Mouse (Mus musculus) forebrain, embryonic 13.5 days (tissue): ENCODE data around the gene Arfip2. TPM values are rescaled to one million over a fixed set of nuclear protein-coding genes. Genes with fewer than 3 reads are reported as not detected.

Source experiments
- ATAC-seq: fragments of 200-750 bp; cut with Nextera tagmentation; 2 replicates; pipeline ENCODE4 v1.8.0; 2017
- H3K27ac ChIP-seq: fragments of 300-500 bp; sonication (generic); 2 replicates; pipeline ENCODE4 v1.5.1; 2015; ENCODE audit warnings: inconsistent platforms, mild to moderate bottlenecking, moderate library complexity
- H3K27me3 ChIP-seq: fragments of 300-500 bp; sonication (generic); 2 replicates; pipeline ENCODE4 v1.6.1; 2015; ENCODE audit warnings: mild to moderate bottlenecking, inconsistent platforms
- H3K36me3 ChIP-seq: fragments of 300-500 bp; sonication (generic); 2 replicates; pipeline ENCODE4 v1.6.1; 2015; ENCODE audit warnings: mild to moderate bottlenecking, inconsistent platforms; ENCODE audit not compliant: poor library complexity, severe bottlenecking
- H3K4me1 ChIP-seq: fragments of 300-500 bp; sonication (generic); 2 replicates; pipeline ENCODE4 v1.6.1; 2015; ENCODE audit warnings: inconsistent platforms
- H3K4me2 ChIP-seq: fragments of 300-500 bp; sonication (generic); 2 replicates; pipeline ENCODE4 v1.6.1; 2015; ENCODE audit warnings: inconsistent platforms, mild to moderate bottlenecking, moderate library complexity
- H3K4me3 ChIP-seq: fragments of 300-500 bp; sonication (generic); 2 replicates; pipeline ENCODE4 v1.5.1; 2015; ENCODE audit warnings: mild to moderate bottlenecking, inconsistent platforms
- H3K9ac ChIP-seq: fragments of 300-500 bp; sonication (generic); 2 replicates; pipeline ENCODE4 v1.6.1; 2015; ENCODE audit warnings: mild to moderate bottlenecking, inconsistent platforms
- H3K9me3 ChIP-seq: fragments of 300-500 bp; sonication (generic); replicated peaks from 2 replicates; pipeline ENCODE4 v1.6.1; 2016; ENCODE audit warnings: inconsistent platforms
- WGBS: fragments of 180-500 bp; shearing (Covaris S2); methylation state at CpG from one replicate; pipeline ENCODE4 v1.1.7; 2015; 5-methylcytosine and 5-hydroxymethylcytosine counted together
- polyA plus RNA-seq: library from polyadenylated mRNA; unstranded; fragments of >200 nt; fragmentation: Nextera tagmentation; extraction: Ambion mirVana; gene quantifications from 2 replicates; pipeline ENCODE4 v1.2.1, GENCODE M21; 2015

Gene Arfip2
- polyA plus RNA-seq, 1 experiment from 2014 or later = 76.4 TPM

GRCm38 (mm10) chr7:105608467-105608866 lies 31.7 kb downstream of the Arfip2 start:
- Histone ChIP-seq H3K4me1 (no peaks in the 10 kb centered on the region), H3K4me2 (no peak overlapping the region), H3K9me3 (0 out of 2 replicates have a peak, but pooled peaks cover 5% of the 10 kb centered on the region), H3K27ac (no peak overlapping the region), H3K9ac (no peak overlapping the region), H3K36me3 (peaks cover 42% of the 10 kb centered on the region), H3K27me3 (no peaks in the 10 kb centered on the region), H3K4me3 (no peak overlapping the region)
- ATAC-seq = no peak
- 90% methylated on average over 3 of the region's 3 CpGs for WGBS

GRCm38 (mm10) chr7:105602860-105603623 lies 37.2 kb downstream of the Arfip2 start:
- H3K27me3 ChIP-seq = no peaks in the 10 kb centered on the region
- whole genome bisulfite sequencing = 32% methylated on average over 9 of the region's 9 CpGs

GRCm38 (mm10) chr7:105590097-105590496 lies 50.1 kb downstream of the Arfip2 start:
- no peak overlapping the region for H3K9ac ChIP-seq
- H3K9me3 ChIP-seq = no peaks in the 10 kb centered on the region
- H3K27ac ChIP-seq = no peak overlapping the region
- no peak overlapping the region for H3K4me3 ChIP-seq
- no peaks in the 10 kb centered on the region for H3K4me1 ChIP-seq
- no peak overlapping the region for H3K4me2 ChIP-seq
- WGBS = 13% methylated on average over 7 of the region's 7 CpGs
- no peaks in the 10 kb centered on the region for H3K36me3 ChIP-seq
- no peak for ATAC-seq
- H3K27me3 ChIP-seq = no peaks in the 10 kb centered on the region

More at GRCm38 (mm10) chr7:105602860-105603623, 37.2 kb downstream of the Arfip2 start:
- Histone ChIP-seq H3K4me1 (no peaks in the 10 kb centered on the region), H3K4me2 (no peak overlapping the region), H3K27ac (no peak overlapping the region), H3K36me3 (no peaks in the 10 kb centered on the region), H3K4me3 (no peak overlapping the region), H3K9ac (no peak overlapping the region), H3K9me3 (0 out of 2 replicates have a peak, but pooled peaks cover 5% of the 10 kb centered on the region)
- peak; percentile 70 for ATAC-seq

GRCm38 (mm10) chr7:105588325-105588912 lies 51.8 kb downstream of the Arfip2 start:
- Histone ChIP-seq H3K9ac (no peak overlapping the region), H3K27me3 (no peaks in the 10 kb centered on the region), H3K27ac (no peak overlapping the region), H3K4me3 (no peak overlapping the region), H3K36me3 (no peaks in the 10 kb centered on the region), H3K9me3 (no peaks in the 10 kb centered on the region), H3K4me1 (no peaks in the 10 kb centered on the region), H3K4me2 (no peak overlapping the region)
- WGBS = 67% methylated on average over 9 of the region's 9 CpGs
- ATAC-seq = no peak

Other genes with a start within 250 kb of the Arfip2 start
- 44.9 and 45.5 TPM in 2 replicates for gene Fam160a2, start 240.4 kb downstream of the Arfip2 start, polyA plus RNA-seq
- gene Cnga4, start 235.8 kb downstream of the Arfip2 start, polyA plus RNA-seq = not detected in 2 replicates
- gene Cckbr, start 214.7 kb downstream of the Arfip2 start, polyA plus RNA-seq = 0.21 and 0.57 TPM in 2 replicates
- gene Cavin3, start 158.1 kb downstream of the Arfip2 start, polyA plus RNA-seq = 18.2 and 19.7 TPM in 2 replicates
- gene Smpd1, start 86.1 kb downstream of the Arfip2 start, polyA plus RNA-seq = 48.5 and 53.9 TPM in 2 replicates
- 186 and 199 TPM in 2 replicates for gene Apbb1, start 58.8 kb downstream of the Arfip2 start, polyA plus RNA-seq
- gene Hpx, start 40.3 kb downstream of the Arfip2 start, polyA plus RNA-seq = 0.26 TPM in 1 of 2 replicates, not detected in the other
- gene Trim3, start 6.8 kb downstream of the Arfip2 start, polyA plus RNA-seq = 45.0 and 51.6 TPM in 2 replicates
- 154 and 163 TPM in 2 replicates for gene Timm10b, start 360 bp downstream of the Arfip2 start, polyA plus RNA-seq
- gene Gm45799, start 136 bp upstream of the Arfip2 start, polyA plus RNA-seq = 7.7 and 17.8 TPM in 2 replicates
- gene Dnhd1, start 10.4 kb upstream of the Arfip2 start, polyA plus RNA-seq = 0.98 and 1.0 TPM in 2 replicates
- gene Ilk, start 96.2 kb upstream of the Arfip2 start, polyA plus RNA-seq = 179 and 185 TPM in 2 replicates
- 31.2 and 35.4 TPM in 2 replicates for gene Rrp8, start 97.0 kb upstream of the Arfip2 start, polyA plus RNA-seq
- gene Taf10, start 103.9 kb upstream of the Arfip2 start, polyA plus RNA-seq = 137 and 141 TPM in 2 replicates
- gene Tpp1, start 111.8 kb upstream of the Arfip2 start, polyA plus RNA-seq = 29.5 and 36.8 TPM in 2 replicates
- gene Dchs1, start 147.2 kb upstream of the Arfip2 start, polyA plus RNA-seq = 16.5 and 18.8 TPM in 2 replicates
- gene Mrpl17, start 170.7 kb upstream of the Arfip2 start, polyA plus RNA-seq = 244 and 255 TPM in 2 replicates